Mouse (Mus musculus) cerebellum, adult 9-10 months (tissue): ENCODE measurements at regions not wholly inside any gene's neighbourhood (a gene's known extent, or its start where the extent isn't known, plus 50 kb on each side); places are given as distances from the start of the nearest gene placed in this dataset.

Experiments
- DNase-seq: peaks from one replicate; pipeline ENCODE4 v3.0.0; 2022

- DNase-seq = no peak
These were observed 152.3 kb downstream of the Spata18 start for GRCm38 (mm10) chr5:73803431-73803830.

GRCm38 (mm10) chr5:73804556-73805230 lies 153.5 kb downstream of the Spata18 start:
- DNase-seq = no peak

- DNase-seq = no peak
These were observed 159.5 kb downstream of the Spata18 start for GRCm38 (mm10) chr5:73810660-73811059.

GRCm38 (mm10) chr5:73811094-73811521 lies 159.9 kb downstream of the Spata18 start:
- DNase-seq = no peak

GRCm38 (mm10) chr5:73815752-73816151 lies 164.6 kb downstream of the Spata18 start:
- DNase-seq = no peak

GRCm38 (mm10) chr5:73817180-73817579 lies 166.0 kb downstream of the Spata18 start:
- no peak for DNase-seq

- no peak for DNase-seq
These were observed 170.9 kb downstream of the Spata18 start for GRCm38 (mm10) chr5:73821956-73822545.

- DNase-seq = no peak
These were observed 172.2 kb downstream of the Spata18 start for GRCm38 (mm10) chr5:73823421-73823820.

- DNase-seq = no peak
These were observed 175.8 kb downstream of the Spata18 start for GRCm38 (mm10) chr5:73826941-73827340.

- no peak for DNase-seq
These were observed 182.5 kb downstream of the Spata18 start for GRCm38 (mm10) chr5:73833721-73834120.

- DNase-seq = no peak
These were observed 192.6 kb downstream of the Spata18 start for GRCm38 (mm10) chr5:73843776-73844175.

GRCm38 (mm10) chr5:73846096-73846782 lies 195.1 kb downstream of the Spata18 start:
- DNase-seq = no peak

GRCm38 (mm10) chr5:73846783-73847151 lies 195.6 kb downstream of the Spata18 start:
- no peak for DNase-seq

GRCm38 (mm10) chr5:73851501-73851900 lies 200.3 kb downstream of the Spata18 start:
- DNase-seq = no peak

- DNase-seq = peak; percentile 86
These were observed 203.0 kb downstream of the Spata18 start for GRCm38 (mm10) chr5:73854025-73854773.

GRCm38 (mm10) chr5:73854774-73855371 lies 203.7 kb downstream of the Spata18 start:
- DNase-seq = peak; percentile 21

GRCm38 (mm10) chr5:73859320-73859719 lies 208.1 kb downstream of the Spata18 start:
- DNase-seq = no peak

- peak; percentile 37 for DNase-seq
These were observed 204.0 kb downstream of the Usp46 start for GRCm38 (mm10) chr5:73864138-73864761.

- no peak for DNase-seq
These were observed 195.4 kb downstream of the Usp46 start for GRCm38 (mm10) chr5:73872641-73873421.

- DNase-seq = no peak
These were observed 193.5 kb downstream of the Usp46 start for GRCm38 (mm10) chr5:73874770-73875169.

- DNase-seq = no peak
These were observed 192.4 kb downstream of the Usp46 start for GRCm38 (mm10) chr5:73875847-73876246.

- DNase-seq = no peak
These were observed 187.3 kb downstream of the Usp46 start for GRCm38 (mm10) chr5:73880936-73881335.
